In the genomic region with DNA sequence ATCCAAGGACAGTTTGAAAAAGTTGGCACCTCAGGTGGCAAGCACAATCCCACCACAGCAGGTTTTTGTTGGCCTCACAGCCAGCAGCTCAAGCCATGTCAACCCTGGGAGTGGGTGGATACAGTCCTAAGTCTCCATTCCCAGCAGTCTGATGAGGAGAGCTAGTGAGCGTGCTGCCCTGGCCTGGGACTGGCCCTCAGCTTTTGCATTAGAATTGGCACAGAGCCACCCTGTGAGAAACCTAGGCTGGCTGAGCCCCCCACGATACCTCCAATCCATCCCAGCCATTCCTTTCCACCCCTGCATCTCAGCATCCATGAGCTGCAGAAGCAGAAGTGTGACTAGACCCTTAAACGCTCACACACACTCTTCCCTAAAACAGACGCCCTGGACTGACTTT, we compare ENCODE assay signal across 10 mouse cellular contexts.
DNase-seq lines count a peak whose midpoint lies in the region; ATAC-seq and TF ChIP-seq lines count a peak whose summit lies in the region.
"Had no signal": no experiment of that assay in that cellular context is flagged by ENCODE, and none has a peak within 500 bp of the region (broad histone marks: within the 10 kb centered on the region; RNA-seq: fewer than 3 reads in every experiment).

No protein-coding gene starts in this region.

- no peak for DNase-seq in left cerebral cortex, adult 2 months (ENCODE audit: extremely low spot score in 1 of 2, low spot score in 2 of 2)
- no peak for DNase-seq in left cerebral cortex, adult 11 months (ENCODE audit: low spot score)
- no peak for DNase-seq in urinary bladder, adult 2 months (ENCODE audit: low spot score)
- no peak for DNase-seq in right cerebral cortex, postnatal 25 days
- DNase-seq: gastrocnemius, postnatal 14 days had no signal

- peaks cover 15% of the 10 kb centered on the region for H3K36me3 ChIP-seq in forebrain, embryonic 13.5 days (ENCODE audit: poor library complexity, severe bottlenecking)
- H3K36me3 ChIP-seq in limb, embryonic 12.5 days: peaks cover 27% of the 10 kb centered on the region
- no peaks in the 10 kb centered on the region for H3K36me3 ChIP-seq in neural tube, embryonic 15.5 days

- ATAC-seq in forebrain, embryonic 13.5 days: no peak
- ATAC-seq in limb, embryonic 12.5 days (ENCODE audit: insufficient number of reproducible peaks, insufficient read depth, low FRiP score, low TSS enrichment, low read depth): no peak
- no peak for ATAC-seq in neural tube, embryonic 15.5 days (ENCODE audit: low FRiP score)
- no peak for ATAC-seq in megakaryocyte-erythroid progenitor cell, adult 5-6 weeks (replicated peaks; ENCODE audit: low FRiP score, low TSS enrichment, poor library complexity, severe bottlenecking)

- peak overlapping the region; percentile 52 for H3K9ac ChIP-seq in forebrain, embryonic 13.5 days
- no peak overlapping the region; the same call in 1 of the 2 replicates for H3K9ac ChIP-seq in limb, embryonic 12.5 days (replicated peaks)
- no peak overlapping the region; the same call in 1 of the 2 replicates for H3K9ac ChIP-seq in neural tube, embryonic 15.5 days (replicated peaks)

- intact Hi-C loops in left cerebral cortex, adult 2 months (cut with DNase I): no loop called here

- no peaks in the 10 kb centered on the region for H3K27me3 ChIP-seq in forebrain, embryonic 13.5 days
- no peaks in the 10 kb centered on the region for H3K27me3 ChIP-seq in limb, embryonic 12.5 days
- H3K27me3 ChIP-seq in neural tube, embryonic 15.5 days (replicated peaks): no peaks in the 10 kb centered on the region

- no peak overlapping the region for H3K4me3 ChIP-seq in left cerebral cortex, adult 2 months
- H3K4me3 ChIP-seq in forebrain, embryonic 13.5 days: no peak overlapping the region
- H3K4me3 ChIP-seq in limb, embryonic 12.5 days (replicated peaks): no peak overlapping the region
- H3K4me3 ChIP-seq in neural tube, embryonic 15.5 days (replicated peaks): no peak overlapping the region

- H3K9me3 ChIP-seq in forebrain, embryonic 13.5 days (replicated peaks): no peaks in the 10 kb centered on the region
- H3K9me3 ChIP-seq in limb, embryonic 12.5 days: no peaks in the 10 kb centered on the region
- no peaks in the 10 kb centered on the region for H3K9me3 ChIP-seq in neural tube, embryonic 15.5 days (replicated peaks)

- WGBS in forebrain, embryonic 13.5 days: 21% methylated on average over 4 of the region's 4 CpGs
- WGBS in limb, embryonic 12.5 days: 11% methylated on average over 4 of the region's 4 CpGs
- 25% methylated on average over 4 of the region's 4 CpGs for WGBS in neural tube, embryonic 15.5 days

- TF ChIP-seq CTCF in left cerebral cortex, adult 2 months (IDR thresholded peaks at IDR 0.05): no peak

- peaks cover 82% of the 10 kb centered on the region for H3K4me1 ChIP-seq in forebrain, embryonic 13.5 days
- H3K4me1 ChIP-seq in limb, embryonic 12.5 days (replicated peaks): peaks cover 80% of the 10 kb centered on the region
- peaks cover 75% of the 10 kb centered on the region for H3K4me1 ChIP-seq in neural tube, embryonic 15.5 days

- peak overlapping the region; percentile 4; the same call in 1 of the 2 replicates for H3K27ac ChIP-seq in left cerebral cortex, adult 2 months
- peak overlapping the region; percentile 55 for H3K27ac ChIP-seq in forebrain, embryonic 13.5 days
- peak overlapping the region; percentile 91 for H3K27ac ChIP-seq in limb, embryonic 12.5 days
- peak overlapping the region; percentile 20; the same call in 1 of the 2 replicates for H3K27ac ChIP-seq in neural tube, embryonic 15.5 days (replicated peaks)
- H3K27ac ChIP-seq: macrophage had no signal

- peak overlapping the region; percentile 30 for H3K4me2 ChIP-seq in forebrain, embryonic 13.5 days
- peak overlapping the region; percentile 42 for H3K4me2 ChIP-seq in limb, embryonic 12.5 days
- peak overlapping the region; percentile 13; the same call in 1 of the 2 replicates for H3K4me2 ChIP-seq in neural tube, embryonic 15.5 days

Comparison
In these comparisons a context has a peak if more than half of its experiments do, and no peak if none do; other contexts are left out.
1. H3K27ac ChIP-seq: peak in every context shown above with its lines; median percentile 91 in limb, embryonic 12.5 days; 55 in forebrain, embryonic 13.5 days; 20 in neural tube, embryonic 15.5 days; 4 in left cerebral cortex, adult 2 months.